Mouse (Mus musculus): ENCODE measurements around the gene Spag5.

Spag5 gene

GRCm38 (mm10) chr11:78349441-78350358 is 48.4 kb downstream of the Spag5 start:
- H3K9me3 ChIP-seq (ENCODE audit: low read length) = no peaks in the 10 kb centered on the region
- H3K4me3 ChIP-seq (replicated peaks; ENCODE audit: low read length) = no peak overlapping the region
- peaks cover 54% of the 10 kb centered on the region for H3K4me1 ChIP-seq (replicated peaks; ENCODE audit: low read depth, low read length)
- no peaks in the 10 kb centered on the region for H3K27me3 ChIP-seq (ENCODE audit: insufficient read depth, low read length)
- H3K36me3 ChIP-seq (ENCODE audit: insufficient read depth, low read length) = peaks cover 24% of the 10 kb centered on the region
- TF ChIP-seq CTCF (conservative IDR thresholded peaks at IDR 0.05; ENCODE audit: low read length) = no peak
- no peak for TF ChIP-seq NANOG (IDR thresholded peaks at IDR 0.05; ENCODE audit: borderline replicate concordance, low read length)
- no peak for TF ChIP-seq POU5F1 (IDR thresholded peaks at IDR 0.05; ENCODE audit: borderline replicate concordance, low read length)

GRCm38 (mm10) chr11:78353081-78353480 is 51.8 kb downstream of the Spag5 start:
- Histone ChIP-seq H3K4me3 (replicated peaks; ENCODE audit: low read length) (no peak overlapping the region), H3K27me3 (ENCODE audit: insufficient read depth, low read length) (no peaks in the 10 kb centered on the region), H3K4me1 (replicated peaks; ENCODE audit: low read depth, low read length) (peaks cover 29% of the 10 kb centered on the region), H3K9me3 (ENCODE audit: low read length) (no peaks in the 10 kb centered on the region), H3K36me3 (ENCODE audit: insufficient read depth, low read length) (peaks cover 15% of the 10 kb centered on the region)
- TF ChIP-seq CTCF (conservative IDR thresholded peaks at IDR 0.05; ENCODE audit: low read length) (no peak), NANOG (IDR thresholded peaks at IDR 0.05; ENCODE audit: borderline replicate concordance, low read length) (no peak), POU5F1 (IDR thresholded peaks at IDR 0.05; ENCODE audit: borderline replicate concordance, low read length) (no peak)

- H3K4me1 ChIP-seq (replicated peaks; ENCODE audit: low read depth, low read length) = peaks cover 39% of the 10 kb centered on the region
- no peak overlapping the region for H3K4me3 ChIP-seq (replicated peaks; ENCODE audit: low read length)
- no peaks in the 10 kb centered on the region for H3K36me3 ChIP-seq (ENCODE audit: insufficient read depth, low read length)
- no peaks in the 10 kb centered on the region for H3K27me3 ChIP-seq (ENCODE audit: insufficient read depth, low read length)
- TF ChIP-seq NANOG (IDR thresholded peaks at IDR 0.05; ENCODE audit: borderline replicate concordance, low read length) (no peak), CTCF (conservative IDR thresholded peaks at IDR 0.05; ENCODE audit: low read length) (no peak), POU5F1 (IDR thresholded peaks at IDR 0.05; ENCODE audit: borderline replicate concordance, low read length) (no peak)
- H3K9me3 ChIP-seq (ENCODE audit: low read length) = no peaks in the 10 kb centered on the region
Observed at GRCm38 (mm10) chr11:78354905-78355304, 53.6 kb downstream of the Spag5 start.

GRCm38 (mm10) chr11:78355471-78356238 is 54.3 kb downstream of the Spag5 start:
- TF ChIP-seq POU5F1 (IDR thresholded peaks at IDR 0.05; ENCODE audit: borderline replicate concordance, low read length) (no peak), CTCF (conservative IDR thresholded peaks at IDR 0.05; ENCODE audit: low read length) (peak; percentile 94), NANOG (IDR thresholded peaks at IDR 0.05; ENCODE audit: borderline replicate concordance, low read length) (no peak)
- no peaks in the 10 kb centered on the region for H3K36me3 ChIP-seq (ENCODE audit: insufficient read depth, low read length)
- no peaks in the 10 kb centered on the region for H3K27me3 ChIP-seq (ENCODE audit: insufficient read depth, low read length)
- peaks cover 46% of the 10 kb centered on the region for H3K4me1 ChIP-seq (replicated peaks; ENCODE audit: low read depth, low read length)
- H3K9me3 ChIP-seq (ENCODE audit: low read length) = no peaks in the 10 kb centered on the region
- H3K4me3 ChIP-seq (replicated peaks; ENCODE audit: low read length) = no peak overlapping the region

- H3K4me1 ChIP-seq (replicated peaks; ENCODE audit: low read depth, low read length) = peaks cover 40% of the 10 kb centered on the region
- H3K4me3 ChIP-seq (replicated peaks; ENCODE audit: low read length) = peak overlapping the region; percentile 73
- H3K9me3 ChIP-seq (ENCODE audit: low read length) = no peaks in the 10 kb centered on the region
- no peaks in the 10 kb centered on the region for H3K36me3 ChIP-seq (ENCODE audit: insufficient read depth, low read length)
- TF ChIP-seq CTCF (conservative IDR thresholded peaks at IDR 0.05; ENCODE audit: low read length) = peak; percentile 86
- TF ChIP-seq NANOG (IDR thresholded peaks at IDR 0.05; ENCODE audit: borderline replicate concordance, low read length) = no peak
- no peak for TF ChIP-seq POU5F1 (IDR thresholded peaks at IDR 0.05; ENCODE audit: borderline replicate concordance, low read length)
- no peaks in the 10 kb centered on the region; the same call in 1 of the 2 replicates for H3K27me3 ChIP-seq (ENCODE audit: insufficient read depth, low read length)
Observed at GRCm38 (mm10) chr11:78358330-78359007, 57.1 kb downstream of the Spag5 start.

- no peaks in the 10 kb centered on the region for H3K36me3 ChIP-seq (ENCODE audit: insufficient read depth, low read length)
- TF ChIP-seq CTCF (conservative IDR thresholded peaks at IDR 0.05; ENCODE audit: low read length) (peak; percentile 42), NANOG (IDR thresholded peaks at IDR 0.05; ENCODE audit: borderline replicate concordance, low read length) (no peak)
- H3K9me3 ChIP-seq (ENCODE audit: low read length) = no peaks in the 10 kb centered on the region
- H3K27me3 ChIP-seq (ENCODE audit: insufficient read depth, low read length) = peaks cover 6% of the 10 kb centered on the region; the same call in 1 of the 2 replicates
- peak overlapping the region; percentile 73 for H3K4me3 ChIP-seq (replicated peaks; ENCODE audit: low read length)
- peaks cover 46% of the 10 kb centered on the region for H3K4me1 ChIP-seq (replicated peaks; ENCODE audit: low read depth, low read length)
Observed at GRCm38 (mm10) chr11:78360125-78360788, 58.9 kb downstream of the Spag5 start.

- Histone ChIP-seq H3K27me3 (ENCODE audit: insufficient read depth, low read length) (peaks cover 10% of the 10 kb centered on the region; the same call in 1 of the 2 replicates), H3K4me3 (replicated peaks; ENCODE audit: low read length) (peak overlapping the region; percentile 73; the same call in 1 of the 2 replicates), H3K9me3 (ENCODE audit: low read length) (no peaks in the 10 kb centered on the region), H3K36me3 (ENCODE audit: insufficient read depth, low read length) (no peaks in the 10 kb centered on the region), H3K4me1 (replicated peaks; ENCODE audit: low read depth, low read length) (peaks cover 44% of the 10 kb centered on the region)
- TF ChIP-seq NANOG (IDR thresholded peaks at IDR 0.05; ENCODE audit: borderline replicate concordance, low read length) (no peak), CTCF (conservative IDR thresholded peaks at IDR 0.05; ENCODE audit: low read length) (no peak), POU5F1 (IDR thresholded peaks at IDR 0.05; ENCODE audit: borderline replicate concordance, low read length) (no peak)
Observed at GRCm38 (mm10) chr11:78360789-78361131, 59.4 kb downstream of the Spag5 start.

All from E14TG2a.4 (cell line).